Mouse (Mus musculus) cerebellum, adult 9-11 months (tissue): ENCODE data around the gene Gpr142.

Experiments
- DNase-seq: peaks from one replicate; pipeline ENCODE4 v3.0.0; 2022

Gene Gpr142

GRCm38 (mm10) chr11:114846336-114846735 is 47.6 kb downstream of the Gpr142 start:
- DNase-seq, result no peak

- DNase-seq, result no peak
These were observed 48.3 kb downstream of the Gpr142 start for GRCm38 (mm10) chr11:114847008-114847407.

GRCm38 (mm10) chr11:114849572-114849971 is 50.8 kb downstream of the Gpr142 start:
- peak; percentile 47 for DNase-seq

GRCm38 (mm10) chr11:114850066-114850451 is 51.3 kb downstream of the Gpr142 start:
- peak; percentile 56 for DNase-seq

- DNase-seq, result peak; percentile 85
These were observed 51.9 kb downstream of the Gpr142 start, which contains the start of gene Gprc5c for GRCm38 (mm10) chr11:114850452-114851268. Gene Gprc5c (plus strand): TSS chr11:114851152.

DNA sequence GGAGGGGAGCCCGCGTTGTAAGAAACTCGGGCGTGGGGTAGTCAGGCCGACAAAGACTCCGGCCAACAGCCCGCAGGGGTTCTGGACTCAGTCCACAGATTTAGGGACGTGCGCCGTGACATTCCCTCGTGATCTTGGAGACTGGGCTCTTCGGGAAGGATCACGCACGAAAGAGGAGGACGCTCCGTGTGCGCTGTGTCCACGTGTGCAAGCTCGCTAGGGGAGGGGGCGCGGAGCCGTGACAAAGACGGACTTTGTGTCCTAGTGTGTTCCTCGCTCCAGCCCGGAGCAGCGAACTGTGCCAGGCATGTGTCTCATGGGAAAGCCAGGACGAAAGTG is 52.5 kb downstream of the Gpr142 start:
- peak; percentile 97 for DNase-seq

- peak; percentile 95 for DNase-seq
These were observed 53.0 kb downstream of the Gpr142 start for GRCm38 (mm10) chr11:114851608-114852310.

DNA sequence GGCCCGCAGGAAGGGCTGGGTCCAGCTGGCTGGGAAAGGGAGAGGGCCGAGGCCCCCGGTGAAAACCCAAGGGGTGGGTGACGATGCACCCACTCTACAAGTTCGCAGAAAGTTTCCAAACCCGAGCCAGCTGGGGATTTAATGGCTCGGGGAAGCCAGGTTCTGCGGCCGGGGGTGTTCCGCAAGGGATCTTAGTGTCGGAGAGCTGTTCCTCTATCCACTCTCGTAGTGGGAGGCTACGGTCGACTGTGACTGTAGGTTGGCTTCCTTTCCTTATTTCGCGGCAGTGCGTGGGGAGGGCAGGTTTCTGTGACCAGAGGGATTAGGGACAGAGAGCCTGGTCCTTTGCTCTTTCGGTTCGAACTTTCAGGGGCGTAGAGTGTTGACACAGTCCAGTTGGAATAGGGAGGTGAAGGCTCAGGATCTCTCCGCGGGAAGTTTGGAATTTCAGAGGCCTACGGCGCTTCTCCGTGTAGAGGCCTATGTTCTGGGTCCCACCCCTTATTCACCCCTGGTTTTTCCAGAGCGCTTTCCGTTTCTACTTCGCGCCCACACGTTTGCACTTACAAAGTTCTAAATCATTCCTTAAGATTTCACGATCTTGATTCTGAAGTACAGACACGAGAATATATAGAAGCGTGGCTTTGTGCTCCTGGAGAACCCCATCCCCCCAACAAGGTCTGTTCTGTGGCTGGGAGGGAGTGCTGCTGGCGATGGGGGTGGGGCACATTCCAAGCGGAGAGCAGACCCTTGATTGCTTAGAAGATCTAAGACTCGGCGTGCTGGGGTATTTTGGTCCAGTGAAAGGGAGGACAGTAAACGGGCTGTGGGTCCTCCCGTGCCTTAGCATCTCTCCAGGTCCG is 53.8 kb downstream of the Gpr142 start:
- peak; percentile 73 for DNase-seq

- DNase-seq, result no peak
These were observed 54.6 kb downstream of the Gpr142 start for GRCm38 (mm10) chr11:114853174-114853838.

DNA sequence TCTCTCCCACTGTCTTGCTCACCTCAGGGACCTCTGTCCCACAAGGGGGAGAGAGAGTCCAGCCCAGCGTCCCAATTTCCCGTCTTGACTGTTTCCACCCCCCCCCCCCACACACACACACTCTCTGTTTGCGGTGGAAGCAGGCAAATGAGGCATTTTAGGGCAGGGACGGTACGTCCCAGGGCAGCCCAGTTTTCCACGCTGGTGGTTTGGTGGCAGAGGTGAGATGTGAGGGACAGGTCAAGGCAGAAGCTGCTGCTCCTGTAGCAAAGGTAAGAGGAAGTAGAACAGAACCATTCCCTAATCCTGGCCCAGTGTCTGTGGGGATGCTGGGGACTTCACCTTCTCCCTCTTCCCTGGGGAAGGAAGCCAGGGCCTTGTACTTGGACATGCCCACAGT is 55.9 kb downstream of the Gpr142 start:
- no peak for DNase-seq

- DNase-seq, result no peak
These were observed 57.4 kb downstream of the Gpr142 start for GRCm38 (mm10) chr11:114856125-114856524.
